Mouse (Mus musculus): ENCODE data around the gene E2f3. TPM values are rescaled to one million over a fixed set of nuclear protein-coding genes. Genes with fewer than 3 reads are reported as not detected.

E2f3 gene
- polyA plus RNA-seq, 1 experiment from 2014 or later: 10.1 TPM

DNA sequence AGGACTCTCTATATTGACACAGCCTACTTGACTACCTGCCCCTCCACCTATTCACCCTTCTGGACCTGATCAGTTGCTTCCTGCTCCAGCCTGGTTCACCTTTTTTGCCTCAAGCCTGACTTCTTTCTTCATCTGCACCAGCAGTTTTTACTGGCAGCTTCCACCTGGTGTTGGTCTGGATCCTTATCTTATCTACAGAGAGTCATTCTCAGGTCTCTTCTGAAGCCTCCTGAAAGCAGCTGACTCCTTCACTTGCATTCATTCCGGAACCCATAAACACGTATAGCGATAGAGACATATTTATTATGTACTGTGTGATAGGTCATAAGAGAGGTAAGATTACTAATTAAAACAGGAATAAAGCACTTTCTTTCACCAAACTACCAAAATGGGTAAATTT is 119.1 kb downstream of the E2f3 start:
- Histone ChIP-seq H3K36me3 (no peaks in the 10 kb centered on the region), H3K27ac (replicated peaks) (no peak overlapping the region), H3K27me3 (no peaks in the 10 kb centered on the region), H3K4me3 (replicated peaks) (no peak overlapping the region), H3K4me2 (replicated peaks) (no peak overlapping the region), H3K9me3 (replicated peaks) (no peaks in the 10 kb centered on the region), H3K9ac (no peak overlapping the region), H3K4me1 (no peaks in the 10 kb centered on the region)
- ATAC-seq (ENCODE audit: insufficient number of reproducible peaks, low FRiP score, low TSS enrichment, low read depth): no peak
- 96% methylated on average over 3 of the region's 3 CpGs for WGBS

GRCm38 (mm10) chr13:29864331-29864730 is 121.5 kb downstream of the E2f3 start:
- H3K4me3 ChIP-seq (replicated peaks): no peak overlapping the region
- H3K36me3 ChIP-seq: no peaks in the 10 kb centered on the region
- no peaks in the 10 kb centered on the region for H3K27me3 ChIP-seq
- H3K4me2 ChIP-seq (replicated peaks): no peak overlapping the region
- 25% methylated on average over 6 of the region's 6 CpGs for WGBS
- ATAC-seq (ENCODE audit: insufficient number of reproducible peaks, low FRiP score, low TSS enrichment, low read depth): no peak
- no peak overlapping the region for H3K27ac ChIP-seq (replicated peaks)
- no peaks in the 10 kb centered on the region for H3K4me1 ChIP-seq
- no peak overlapping the region for H3K9ac ChIP-seq
- no peaks in the 10 kb centered on the region for H3K9me3 ChIP-seq (replicated peaks)

DNA sequence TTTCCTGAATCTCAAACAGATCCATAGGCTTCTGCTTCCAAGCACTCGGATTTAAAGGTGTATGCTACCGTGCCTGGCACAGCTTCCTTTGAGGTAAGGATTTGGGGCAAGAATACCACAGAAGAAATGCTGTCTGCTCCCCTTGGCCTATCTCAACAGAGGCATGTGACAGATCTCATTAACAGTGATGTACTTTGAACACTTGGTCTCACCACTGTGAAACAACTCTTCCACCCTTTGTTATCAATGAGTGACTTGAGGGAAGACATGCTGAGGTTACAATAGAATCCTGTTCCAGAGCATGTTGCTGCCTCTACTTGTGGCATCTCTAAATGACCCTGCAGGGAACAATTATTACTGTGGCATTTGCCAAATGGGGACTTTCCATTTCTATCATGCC is 125.8 kb downstream of the E2f3 start:
- no peaks in the 10 kb centered on the region for H3K27me3 ChIP-seq
- no peak overlapping the region for H3K27ac ChIP-seq (replicated peaks)
- 67% methylated on average over 2 of the region's 2 CpGs for WGBS
- no peak overlapping the region for H3K4me3 ChIP-seq (replicated peaks)
- no peaks in the 10 kb centered on the region for H3K4me1 ChIP-seq
- no peaks in the 10 kb centered on the region for H3K36me3 ChIP-seq
- H3K9ac ChIP-seq: no peak overlapping the region
- no peak for ATAC-seq (ENCODE audit: insufficient number of reproducible peaks, low FRiP score, low TSS enrichment, low read depth)
- no peaks in the 10 kb centered on the region for H3K9me3 ChIP-seq (replicated peaks)
- no peak overlapping the region for H3K4me2 ChIP-seq (replicated peaks)

DNA sequence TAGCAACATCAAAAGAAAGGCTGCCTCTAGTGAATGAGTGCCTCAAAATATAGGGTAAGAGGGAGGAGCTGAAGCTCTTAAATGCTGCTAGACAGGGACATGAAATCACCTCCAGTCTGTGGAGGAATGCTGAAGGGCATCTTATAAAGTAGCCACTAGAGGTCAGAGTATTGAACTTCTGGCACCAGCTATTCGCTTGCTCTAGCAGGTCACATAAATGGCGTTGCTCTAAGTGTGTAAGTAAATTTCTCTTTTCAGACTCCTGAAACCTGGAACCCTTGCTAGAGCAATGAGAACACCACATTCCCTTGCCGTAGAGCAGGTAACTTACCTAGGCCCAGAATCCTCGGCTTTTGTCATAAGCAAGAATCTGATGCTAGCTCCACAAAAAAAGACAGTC is 128.4 kb downstream of the E2f3 start:
- no peak overlapping the region for H3K4me2 ChIP-seq (replicated peaks)
- H3K27me3 ChIP-seq: no peaks in the 10 kb centered on the region
- H3K36me3 ChIP-seq: no peaks in the 10 kb centered on the region
- no peaks in the 10 kb centered on the region for H3K4me1 ChIP-seq
- no peak overlapping the region for H3K4me3 ChIP-seq (replicated peaks)
- ATAC-seq (ENCODE audit: insufficient number of reproducible peaks, low FRiP score, low TSS enrichment, low read depth): no peak
- H3K9ac ChIP-seq: no peak overlapping the region
- H3K27ac ChIP-seq (replicated peaks): no peak overlapping the region
- no peaks in the 10 kb centered on the region for H3K9me3 ChIP-seq (replicated peaks)
- 19% methylated on average over 4 of the region's 4 CpGs for WGBS

Other genes with a start within 250 kb of the E2f3 start
- gene Cdkal1, start 130.4 kb downstream of the E2f3 start, polyA plus RNA-seq (2015; fragmentation: Nextera tagmentation; extraction: Ambion mirVana): 30.2 and 31.2 TPM in 2 replicates
- 19.3 and 20.3 TPM in 2 replicates for gene Mboat1, start 150.4 kb upstream of the E2f3 start, polyA plus RNA-seq (2015; fragmentation: Nextera tagmentation; extraction: Ambion mirVana)